Mouse (Mus musculus): ENCODE measurements at regions not wholly inside any gene's neighbourhood (a gene's known extent, or its start where the extent isn't known, plus 50 kb on each side); places are given as distances from the start of the nearest gene placed in this dataset.

DNA sequence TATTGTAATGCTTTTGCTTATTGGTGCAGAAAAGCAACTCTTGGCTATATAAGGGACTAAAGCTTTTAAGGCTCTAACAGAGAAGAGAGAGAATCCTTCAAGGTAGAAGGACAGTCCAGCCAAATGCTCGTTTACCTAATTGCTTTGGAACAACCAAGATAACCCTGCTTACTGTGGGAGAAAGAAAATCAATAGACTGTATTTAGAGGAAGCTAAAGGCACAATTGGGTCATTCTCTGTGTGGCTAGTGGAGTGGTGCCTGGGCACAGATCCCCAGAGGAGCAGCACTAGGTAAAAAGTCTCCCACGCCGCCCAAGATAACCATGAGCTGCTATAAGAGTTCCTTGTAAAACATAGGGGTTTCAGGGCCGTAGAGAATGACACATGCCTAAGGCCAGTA is 217.6 kb downstream of the Sptssa start:
- TF ChIP-seq CTCF (IDR thresholded peaks at IDR 0.05) (no peak), POLR2A (IDR thresholded peaks at IDR 0.05; ENCODE audit: insufficient read depth, low read depth, low read length) (no peak)
